Mouse (Mus musculus) brain, embryonic 14.5 days (tissue): Measurements from ENCODE around the gene Cntrl.

Experiments used
- CTCF ChIP-seq: fragments of 200-500 bp; IDR thresholded peaks from 2 replicates; pipeline ENCODE4 v1.5.1; 2012; ENCODE audit warnings: inconsistent platforms, mild to moderate bottlenecking, moderate library complexity, borderline replicate concordance; ENCODE audit not compliant: insufficient read depth, insufficient read length; ENCODE audit errors: extremely low read depth
- POLR2A ChIP-seq: fragments of 200-500 bp; IDR thresholded peaks from 2 replicates; pipeline ENCODE4 v1.6.1; 2012; ENCODE audit warnings: mild to moderate bottlenecking, inconsistent platforms, borderline replicate concordance; ENCODE audit not compliant: poor library complexity, insufficient read depth, insufficient read length, severe bottlenecking; ENCODE audit errors: extremely low read depth

DNA sequence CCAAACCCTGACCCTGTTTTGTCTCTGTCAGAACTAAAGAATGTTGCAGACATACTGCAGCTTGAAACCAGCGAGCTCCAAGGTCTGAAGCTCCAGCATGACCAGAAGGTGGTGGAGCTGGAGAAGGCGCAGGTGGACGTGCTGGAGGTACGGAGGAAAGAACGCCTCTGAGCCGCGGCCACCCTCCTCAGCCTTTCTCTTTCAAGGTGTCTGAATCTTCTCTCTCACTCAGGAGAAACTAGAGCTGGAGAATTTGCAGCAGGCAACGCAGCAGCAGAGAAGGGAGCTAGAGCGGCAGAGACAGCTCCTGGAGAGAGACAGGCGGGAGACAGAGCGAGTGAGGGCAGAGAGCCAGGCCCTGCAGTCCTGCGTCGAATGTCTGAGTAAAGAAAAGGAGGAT lies 56.1 kb downstream of the Cntrl start:
- TF ChIP-seq CTCF: no peak
- no peak for TF ChIP-seq POLR2A
